Mouse (Mus musculus) kidney, adult 2 months (tissue): ENCODE measurements around the gene Slc7a11.

Source experiments
- CTCF ChIP-seq: fragments of 200-500 bp; conservative IDR thresholded peaks from 2 replicates; pipeline ENCODE4 v1.5.1; 2011; ENCODE audit warnings: low read depth, mild to moderate bottlenecking, control low read depth, low read length, moderate library complexity, mixed read lengths; ENCODE audit not compliant: insufficient read depth, insufficient read length
- POLR2A ChIP-seq: fragments of 200-500 bp; IDR thresholded peaks from one replicate; pipeline ENCODE4 v1.6.1; 2011; ENCODE audit warnings: low read depth, low read length, control low read depth

DNA sequence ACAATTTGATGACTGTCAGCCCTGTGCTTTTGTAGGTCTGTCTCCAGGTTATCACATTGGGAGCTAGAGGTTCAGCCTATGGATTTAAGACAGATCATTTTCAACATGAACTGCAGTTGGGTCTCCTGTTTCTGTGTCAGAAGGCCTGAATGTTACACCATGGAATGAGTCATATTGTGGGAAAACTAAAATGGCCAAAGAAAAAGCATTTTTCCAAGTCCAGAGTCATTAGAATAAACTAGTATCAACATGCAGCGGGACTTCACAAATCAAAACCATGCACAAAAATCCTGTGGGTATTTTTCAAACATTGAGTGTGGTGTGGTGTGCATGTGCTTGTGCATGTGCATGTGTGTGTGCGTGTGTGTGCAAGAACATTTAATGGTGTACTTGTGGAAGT, 482.8 kb downstream of the Slc7a11 start:
- no peak for TF ChIP-seq CTCF
- TF ChIP-seq POLR2A: no peak
